Mouse (Mus musculus) bone marrow macrophage, adult 2 months (primary cell): ENCODE measurements around the gene Shc2.

Experiments
- CTCF ChIP-seq: IDR thresholded peaks from 2 replicates; pipeline ENCODE4 v1.5.1; 2012; ENCODE audit warnings: low read depth, mild to moderate bottlenecking, low read length, moderate library complexity
- POLR2A ChIP-seq: IDR thresholded peaks from 2 replicates; pipeline ENCODE4 v1.6.1; 2012; ENCODE audit warnings: mild to moderate bottlenecking, low read depth, low read length, borderline replicate concordance

- no peak for TF ChIP-seq POLR2A
- peak; percentile 83 for TF ChIP-seq CTCF
Measured at GRCm38 (mm10) chr10:79594872-79595589, 42.7 kb downstream of the Shc2 start.
